Mouse (Mus musculus) MEL (cell line): Measurements from ENCODE around the gene Mesd. TPM values are rescaled to one million over a fixed set of nuclear protein-coding genes. Genes with fewer than 3 reads are reported as not detected.
A peak's percentile ranks its signal among the peaks of the same experiment; 100 is the strongest.

Source experiments
- DNase-seq: peaks from one replicate; pipeline ENCODE4 v3.0.0; 2011; ENCODE audit warnings: low read depth, low spot score
- H3K27ac ChIP-seq: 2 replicates; pipeline ENCODE4 v1.5.1; 2012; ENCODE audit warnings: low read depth, mild to moderate bottlenecking, control low read depth, low read length, moderate library complexity; ENCODE audit not compliant: control insufficient read depth
- H3K27me3 ChIP-seq, 2 experiments: fragments of 150-350 bp in 1 of 2; sonication (generic) in 1 of 2; 2 replicates each; pipeline ENCODE4 v1.6.1; 2012; ENCODE audit warnings: low read length in 2 of 2, mild to moderate bottlenecking in 2 of 2, improper control_type of control experiment in 1 of 2, moderate library complexity in 1 of 2; ENCODE audit not compliant: insufficient read depth in 2 of 2, control insufficient read depth in 1 of 2
- H3K36me3 ChIP-seq, 2 experiments: 2 replicates each; pipeline ENCODE4 v1.6.1; 2012 to 2014; ENCODE audit warnings: low read length in 2 of 2, improper control_type of control experiment in 1 of 2, inconsistent platforms in 1 of 2, mild to moderate bottlenecking in 1 of 2; ENCODE audit not compliant: insufficient read depth in 2 of 2, control insufficient read depth in 1 of 2
- H3K4me1 ChIP-seq, 2 experiments: fragments of 150-350 bp in 1 of 2; sonication (generic) in 1 of 2; 2 replicates each; pipeline ENCODE4 v1.6.1; 2012; ENCODE audit warnings: low read length in 2 of 2, improper control_type of control experiment in 1 of 2, mild to moderate bottlenecking in 1 of 2; ENCODE audit not compliant: insufficient read depth in 2 of 2, control insufficient read depth in 1 of 2
- H3K4me3 ChIP-seq, 2 experiments: fragments of 150-350 bp in 1 of 2; sonication (generic) in 1 of 2; 2 replicates each; pipeline ENCODE4 v1.5.1; 2012; ENCODE audit warnings: low read depth in 2 of 2, low read length in 2 of 2, mild to moderate bottlenecking in 2 of 2, moderate library complexity in 2 of 2, control low read depth in 1 of 2, improper control_type of control experiment in 1 of 2; ENCODE audit not compliant: control insufficient read depth in 1 of 2, insufficient read depth in 1 of 2
- H3K79me2 ChIP-seq: 2 replicates; pipeline ENCODE4 v1.6.1; 2012; ENCODE audit warnings: mild to moderate bottlenecking, low read length, moderate library complexity; ENCODE audit not compliant: control insufficient read depth, poor library complexity, insufficient read depth
- H3K9ac ChIP-seq: 2 replicates; pipeline ENCODE4 v1.6.1; 2012; ENCODE audit warnings: low read depth, mild to moderate bottlenecking, control low read depth, low read length, moderate library complexity; ENCODE audit not compliant: control insufficient read depth, poor library complexity, severe bottlenecking
- H3K9me3 ChIP-seq: fragments of 150-350 bp; sonication (generic); replicated peaks from 2 replicates; pipeline ENCODE4 v1.6.1; 2012; ENCODE audit warnings: mild to moderate bottlenecking, low read length, improper control_type of control experiment, moderate library complexity; ENCODE audit not compliant: insufficient read depth
- BHLHE40 ChIP-seq: IDR thresholded peaks from 2 replicates; pipeline ENCODE4 v1.6.1; 2012; ENCODE audit warnings: low read depth, mild to moderate bottlenecking, inconsistent platforms, low read length, improper control_type of control experiment, borderline replicate concordance
- CHD1 ChIP-seq: IDR thresholded peaks from 2 replicates; pipeline ENCODE4 v1.6.1; 2012; ENCODE audit warnings: low read depth, mild to moderate bottlenecking, inconsistent platforms, low read length, improper control_type of control experiment
- E2F4 ChIP-seq: IDR thresholded peaks from 2 replicates; pipeline ENCODE4 v1.6.1; 2011; ENCODE audit warnings: low read depth, low read length, improper control_type of control experiment, borderline replicate concordance
- ELF1 ChIP-seq: IDR thresholded peaks from 2 replicates; pipeline ENCODE4 v1.6.1; 2014; ENCODE audit warnings: low read depth, mild to moderate bottlenecking, inconsistent platforms, low read length, improper control_type of control experiment, moderate library complexity
- EP300 ChIP-seq, 2 experiments: IDR thresholded peaks; 2 replicates each; pipeline ENCODE4 v1.6.1; 2011; ENCODE audit warnings: improper control_type of control experiment in 2 of 2, low read length in 2 of 2, low read depth in 1 of 2, mild to moderate bottlenecking in 1 of 2
- ETS1 ChIP-seq: IDR thresholded peaks from 2 replicates; pipeline ENCODE4 v1.6.1; 2012; ENCODE audit warnings: low read depth, mild to moderate bottlenecking, inconsistent platforms, low read length, improper control_type of control experiment, moderate library complexity
- GATA1 ChIP-seq: IDR thresholded peaks from 2 replicates; pipeline ENCODE4 v1.6.1; 2011; ENCODE audit warnings: low read depth, low read length, improper control_type of control experiment
- HCFC1 ChIP-seq: IDR thresholded peaks from 2 replicates; pipeline ENCODE4 v1.6.1; 2012; ENCODE audit warnings: low read depth, mild to moderate bottlenecking, inconsistent platforms, low read length, improper control_type of control experiment, moderate library complexity
- JUND ChIP-seq: IDR thresholded peaks from 2 replicates; pipeline ENCODE4 v1.6.1; 2011; ENCODE audit warnings: low read depth, mild to moderate bottlenecking, improper control_type of control experiment, low read length
- KAT2A ChIP-seq: conservative IDR thresholded peaks from 2 replicates; pipeline ENCODE4 v1.6.1; 2012; ENCODE audit warnings: low read depth, low read length, improper control_type of control experiment, inconsistent platforms
- MAFK ChIP-seq: IDR thresholded peaks from 2 replicates; pipeline ENCODE4 v1.6.1; 2011; ENCODE audit warnings: low read depth, mild to moderate bottlenecking, low read length, improper control_type of control experiment, borderline replicate concordance
- MAX ChIP-seq: IDR thresholded peaks from 2 replicates; pipeline ENCODE4 v1.6.1; 2011; ENCODE audit warnings: low read length, improper control_type of control experiment
- MAZ ChIP-seq: IDR thresholded peaks from 2 replicates; pipeline ENCODE4 v1.6.1; 2012; ENCODE audit warnings: low read depth, mild to moderate bottlenecking, inconsistent platforms, low read length, improper control_type of control experiment
- MXI1 ChIP-seq: IDR thresholded peaks from 2 replicates; pipeline ENCODE4 v1.6.1; 2011; ENCODE audit warnings: mild to moderate bottlenecking, low read depth, low read length, improper control_type of control experiment
- MYC ChIP-seq: IDR thresholded peaks from 2 replicates; pipeline ENCODE4 v1.6.1; 2011; ENCODE audit warnings: low read depth, mild to moderate bottlenecking, low read length, improper control_type of control experiment, moderate library complexity
- NELFE ChIP-seq: IDR thresholded peaks from 2 replicates; pipeline ENCODE4 v1.6.1; 2011; ENCODE audit warnings: low read depth, low read length, improper control_type of control experiment
- POLR2A ChIP-seq, 2 experiments: IDR thresholded peaks; 2 replicates each; pipeline ENCODE4 v1.6.1; 2011 to 2012; ENCODE audit warnings: low read length in 2 of 2, mild to moderate bottlenecking in 2 of 2, control low read depth in 1 of 2, improper control_type of control experiment in 1 of 2, low read depth in 1 of 2, moderate library complexity in 1 of 2; ENCODE audit not compliant: control insufficient read depth in 1 of 2, insufficient read depth in 1 of 2, poor library complexity in 1 of 2
- POLR2AphosphoS2 ChIP-seq: IDR thresholded peaks from 2 replicates; pipeline ENCODE4 v1.6.1; 2011; ENCODE audit warnings: low read length, improper control_type of control experiment
- RCOR1 ChIP-seq: IDR thresholded peaks from 2 replicates; pipeline ENCODE4 v1.6.1; 2012; ENCODE audit warnings: low read depth, mild to moderate bottlenecking, inconsistent platforms, low read length, improper control_type of control experiment
- SIN3A ChIP-seq: IDR thresholded peaks from 2 replicates; pipeline ENCODE4 v1.6.1; 2012; ENCODE audit warnings: low read length, improper control_type of control experiment, inconsistent platforms
- TAL1 ChIP-seq: IDR thresholded peaks from 2 replicates; pipeline ENCODE4 v1.6.1; 2012; ENCODE audit warnings: mild to moderate bottlenecking, inconsistent platforms, low read length, moderate library complexity, mixed read lengths
- TCF12 ChIP-seq: IDR thresholded peaks from 2 replicates; pipeline ENCODE4 v1.6.1; 2014; ENCODE audit warnings: low read depth, mild to moderate bottlenecking, inconsistent platforms, low read length, improper control_type of control experiment, moderate library complexity
- USF1 ChIP-seq: IDR thresholded peaks from 2 replicates; pipeline ENCODE4 v1.6.1; 2014; ENCODE audit warnings: low read depth, mild to moderate bottlenecking, inconsistent platforms, low read length, improper control_type of control experiment, moderate library complexity
- USF2 ChIP-seq, 2 experiments: IDR thresholded peaks; 2 replicates each; pipeline ENCODE4 v1.6.1; 2011 to 2012; ENCODE audit warnings: improper control_type of control experiment in 2 of 2, low read length in 2 of 2, borderline replicate concordance in 1 of 2, inconsistent platforms in 1 of 2, low read depth in 1 of 2, mild to moderate bottlenecking in 1 of 2; ENCODE audit not compliant: insufficient read depth in 1 of 2
- ZC3H11A ChIP-seq: IDR thresholded peaks from 2 replicates; pipeline ENCODE4 v1.6.1; 2012; ENCODE audit warnings: low read depth, mild to moderate bottlenecking, inconsistent platforms, low read length, improper control_type of control experiment
- ZKSCAN1 ChIP-seq: IDR thresholded peaks from 2 replicates; pipeline ENCODE4 v1.6.1; 2012; ENCODE audit warnings: low read depth, mild to moderate bottlenecking, inconsistent platforms, low read length, improper control_type of control experiment, moderate library complexity
- ZNF384 ChIP-seq: IDR thresholded peaks from 2 replicates; pipeline ENCODE4 v1.6.1; 2012; ENCODE audit warnings: low read depth, mild to moderate bottlenecking, inconsistent platforms, low read length, improper control_type of control experiment
- polyA plus RNA-seq, 2 experiments: library from polyadenylated mRNA; stranded (reverse) in 1 of 2; unstranded in 1 of 2; fragments of >175 nt in 1 of 2; fragments of >200 nt in 1 of 2; gene quantifications; 2 replicates each; pipeline versions ENCODE4 v1.2.1 to v1.2.4; 2012; ENCODE audit warnings: low replicate concordance in 2 of 2, low read depth in 1 of 2; ENCODE audit not compliant: insufficient read length in 2 of 2, insufficient read depth in 1 of 2, missing spikeins in 1 of 2
- total RNA-seq: library from RNA; depleted of rRNA; stranded (reverse); fragments of 300-350 nt; gene quantifications from 2 replicates; pipeline ENCODE4 v1.2.3, GENCODE M21; 2012

Mesd gene
- total and polyA plus RNA-seq, 3 experiments = 64.5 to 135 (median 83.3) TPM

- Histone ChIP-seq H3K4me1 (peaks cover 25 to 38% of the 10 kb centered on the region in 2 experiments), H3K27ac (peak overlapping the region; percentile 86), H3K9ac (no peak overlapping the region; the same call in 1 of the 2 replicates), H3K36me3 (peaks cover 7 to 46% of the 10 kb centered on the region in 2 experiments), H3K9me3 (no peaks in the 10 kb centered on the region), H3K4me3 (no peak overlapping the region; a peak in 1 of 4 replicates), H3K27me3 (no peaks in the 10 kb centered on the region), H3K79me2 (peaks cover 28% of the 10 kb centered on the region)
- DNase-seq = peak; percentile 81
- TF ChIP-seq MXI1 (peak; percentile 99), HCFC1 (0 out of 2 replicates have a peak, but pooled peaks have one; percentile 23), USF1 (peak; percentile 5; the same call in 1 of the 2 replicates), ETS1 (peak; percentile 79), ELF1 (0 out of 2 replicates have a peak, but pooled peaks have one; percentile 24), KAT2A (no peak), NELFE (no peak), ZC3H11A (no peak), POLR2AphosphoS2 (no peak), TCF12 (peak; percentile 51; the same call in 1 of the 2 replicates), CHD1 (no peak), ZNF384 (peak; percentile 89), SIN3A (peak; percentile 94), E2F4 (no peak), MYC (peak; percentile 89; the same call in 1 of the 2 replicates), GATA1 (peak; percentile 93), TAL1 (no peak), POLR2A (IDR thresholded peaks at IDR 0.05; ENCODE audit: control insufficient read depth in 1 of 2, insufficient read depth in 1 of 2, low read depth in 1 of 2, low read length in 2 of 2, poor library complexity in 1 of 2) (peak in 1 of 2 experiments; percentile 33; a peak in 1 of 4 replicates), ZKSCAN1 (peak; percentile 34; the same call in 1 of the 2 replicates), EP300 (IDR thresholded peaks at IDR 0.05; ENCODE audit: low read depth in 1 of 2, low read length in 2 of 2) (peak; percentile 86 to 89), BHLHE40 (no peak), MAZ (no peak), RCOR1 (peak; percentile 79), USF2 (IDR thresholded peaks at IDR 0.05; ENCODE audit: borderline replicate concordance in 1 of 2, insufficient read depth in 1 of 2, low read depth in 1 of 2, low read length in 2 of 2) (no peak), MAX (peak; percentile 92), JUND (no peak), MAFK (peak; percentile 40; the same call in 1 of the 2 replicates)
Observed at GRCm38 (mm10) chr7:83896077-83896740, 11.9 kb downstream of the Mesd start.
